Mouse (Mus musculus): ENCODE data around the gene Nkain2. TPM values are rescaled to one million over a fixed set of nuclear protein-coding genes. Genes with fewer than 3 reads are reported as not detected.

Nkain2 gene
- polyA plus RNA-seq, 1 experiment from 2014 or later: 13.6 TPM

DNA sequence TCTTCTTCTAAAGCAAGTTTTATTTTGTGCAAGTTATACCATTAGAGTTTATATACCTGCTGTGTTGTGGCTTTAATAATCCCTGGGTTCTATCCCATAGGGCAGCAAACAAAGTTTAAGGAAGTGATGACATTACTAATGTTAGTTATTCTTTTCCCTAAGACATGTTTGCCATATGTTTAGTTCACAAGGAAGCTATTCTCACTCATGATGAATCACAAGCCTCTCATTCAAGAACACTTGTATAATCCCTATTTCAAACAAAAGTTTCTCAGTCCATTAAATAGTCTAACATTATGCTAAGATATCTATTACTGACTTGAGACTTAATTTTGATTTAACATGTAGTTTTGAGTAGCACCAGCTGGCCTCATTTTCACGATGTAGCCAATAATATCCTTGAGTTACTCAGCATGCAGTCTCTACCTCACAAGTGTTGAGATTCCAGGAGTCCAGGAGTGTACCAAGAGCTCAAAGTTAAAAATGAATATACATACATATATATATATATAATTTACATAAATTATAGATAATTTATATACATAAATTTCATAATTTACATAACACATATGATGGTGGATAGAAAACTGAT lies 395.6 kb downstream of the Nkain2 start:
- Histone ChIP-seq H3K27me3 (ENCODE audit: control insufficient read depth, insufficient read depth, low read length) (no peaks in the 10 kb centered on the region), H3K4me3 (replicated peaks; ENCODE audit: low read depth, low read length) (no peak overlapping the region), H3K9me3 (ENCODE audit: control insufficient read depth, low read length) (no peaks in the 10 kb centered on the region), H3K4me1 (ENCODE audit: control insufficient read depth, insufficient read depth, low read length) (no peaks in the 10 kb centered on the region), H3K9ac (replicated peaks; ENCODE audit: low read length) (no peak overlapping the region), H3K27ac (replicated peaks; ENCODE audit: low read depth, low read length) (no peak overlapping the region), H3K4me2 (ENCODE audit: low read length) (no peak overlapping the region), H3K36me3 (ENCODE audit: control insufficient read depth, insufficient read depth, low read length) (no peaks in the 10 kb centered on the region)
- ATAC-seq (ENCODE audit: low FRiP score, low TSS enrichment) (no peak), DNase-seq (no peak)
- 82% methylated on average over 1 of the region's 1 CpGs for WGBS

GRCm38 (mm10) chr10:32493600-32493999 lies 396.7 kb downstream of the Nkain2 start:
- Histone ChIP-seq H3K9me3 (ENCODE audit: control insufficient read depth, low read length) (no peaks in the 10 kb centered on the region), H3K4me2 (ENCODE audit: low read length) (no peak overlapping the region), H3K27me3 (ENCODE audit: control insufficient read depth, insufficient read depth, low read length) (no peaks in the 10 kb centered on the region), H3K4me1 (ENCODE audit: control insufficient read depth, insufficient read depth, low read length) (no peaks in the 10 kb centered on the region), H3K4me3 (replicated peaks; ENCODE audit: low read depth, low read length) (no peak overlapping the region), H3K36me3 (ENCODE audit: control insufficient read depth, insufficient read depth, low read length) (no peaks in the 10 kb centered on the region), H3K9ac (replicated peaks; ENCODE audit: low read length) (no peak overlapping the region), H3K27ac (replicated peaks; ENCODE audit: low read depth, low read length) (no peak overlapping the region)
- DNase-seq: no peak
- WGBS: 66% methylated on average over 1 of the region's 1 CpGs
- no peak for ATAC-seq (ENCODE audit: low FRiP score, low TSS enrichment)

DNA sequence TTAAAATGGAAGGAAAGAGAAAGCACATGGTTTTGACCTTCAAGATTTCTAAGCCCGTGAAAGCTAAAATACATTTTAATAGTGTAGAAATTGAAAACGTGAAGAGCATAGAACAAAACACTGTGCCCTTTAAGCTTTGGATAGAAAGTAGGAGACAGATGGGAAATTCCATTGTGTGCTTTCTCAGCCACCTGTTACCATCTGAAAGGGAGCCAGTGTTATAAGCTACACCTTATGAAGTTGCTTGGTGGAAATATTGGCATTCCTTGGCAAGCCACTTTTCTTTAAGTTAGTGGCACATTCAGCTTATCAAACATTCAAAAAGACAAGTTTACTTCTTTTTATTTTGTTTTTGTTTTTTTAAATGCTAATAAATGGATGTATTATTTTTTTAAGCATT lies 427.5 kb downstream of the Nkain2 start:
- H3K9ac ChIP-seq (replicated peaks; ENCODE audit: low read length): no peak overlapping the region
- H3K4me1 ChIP-seq (ENCODE audit: control insufficient read depth, insufficient read depth, low read length): no peaks in the 10 kb centered on the region
- no peak overlapping the region for H3K27ac ChIP-seq (replicated peaks; ENCODE audit: low read depth, low read length)
- no peaks in the 10 kb centered on the region for H3K36me3 ChIP-seq (ENCODE audit: control insufficient read depth, insufficient read depth, low read length)
- no peaks in the 10 kb centered on the region for H3K9me3 ChIP-seq (ENCODE audit: control insufficient read depth, low read length)
- H3K4me2 ChIP-seq (ENCODE audit: low read length): no peak overlapping the region
- no peaks in the 10 kb centered on the region for H3K27me3 ChIP-seq (ENCODE audit: control insufficient read depth, insufficient read depth, low read length)
- WGBS: 77% methylated on average over 2 of the region's 2 CpGs
- ATAC-seq (ENCODE audit: low FRiP score, low TSS enrichment) (no peak), DNase-seq (no peak)
- no peak overlapping the region for H3K4me3 ChIP-seq (replicated peaks; ENCODE audit: low read depth, low read length)

DNA sequence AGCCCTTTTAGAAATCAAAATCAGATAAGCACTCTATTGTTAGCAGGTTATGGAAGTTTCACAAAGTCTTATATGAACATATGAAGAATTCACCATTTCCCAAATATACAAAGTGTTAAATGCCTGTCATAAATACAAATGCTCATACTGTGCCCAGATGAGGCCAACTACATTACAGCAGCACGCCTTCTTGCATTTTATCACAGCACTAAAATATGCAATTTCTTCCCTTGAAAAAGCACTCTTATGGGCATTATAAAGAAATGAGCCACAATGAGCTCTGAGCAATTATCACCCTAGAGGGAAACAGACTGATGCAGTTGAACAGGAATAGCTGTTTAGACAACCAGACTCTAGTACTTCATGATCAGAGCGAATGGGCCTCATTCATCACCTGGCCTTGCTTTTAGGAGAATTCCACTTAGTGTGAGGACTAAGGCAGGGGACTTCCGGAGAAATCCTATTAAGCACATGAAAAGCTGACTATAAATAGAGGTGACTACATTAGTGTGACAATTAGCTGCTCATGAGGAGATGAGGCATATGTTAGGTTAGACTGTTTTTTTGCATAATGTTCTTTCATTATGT lies 450.2 kb downstream of the Nkain2 start:
- Histone ChIP-seq H3K27me3 (ENCODE audit: control insufficient read depth, insufficient read depth, low read length) (no peaks in the 10 kb centered on the region), H3K4me2 (ENCODE audit: low read length) (no peak overlapping the region), H3K36me3 (ENCODE audit: control insufficient read depth, insufficient read depth, low read length) (no peaks in the 10 kb centered on the region), H3K4me3 (replicated peaks; ENCODE audit: low read depth, low read length) (no peak overlapping the region), H3K4me1 (ENCODE audit: control insufficient read depth, insufficient read depth, low read length) (no peaks in the 10 kb centered on the region), H3K9ac (replicated peaks; ENCODE audit: low read length) (no peak overlapping the region), H3K27ac (replicated peaks; ENCODE audit: low read depth, low read length) (no peak overlapping the region), H3K9me3 (ENCODE audit: control insufficient read depth, low read length) (no peaks in the 10 kb centered on the region)
- WGBS: 87% methylated on average over 3 of the region's 3 CpGs
- ATAC-seq (ENCODE audit: low FRiP score, low TSS enrichment): no peak
- no peak for DNase-seq

DNA sequence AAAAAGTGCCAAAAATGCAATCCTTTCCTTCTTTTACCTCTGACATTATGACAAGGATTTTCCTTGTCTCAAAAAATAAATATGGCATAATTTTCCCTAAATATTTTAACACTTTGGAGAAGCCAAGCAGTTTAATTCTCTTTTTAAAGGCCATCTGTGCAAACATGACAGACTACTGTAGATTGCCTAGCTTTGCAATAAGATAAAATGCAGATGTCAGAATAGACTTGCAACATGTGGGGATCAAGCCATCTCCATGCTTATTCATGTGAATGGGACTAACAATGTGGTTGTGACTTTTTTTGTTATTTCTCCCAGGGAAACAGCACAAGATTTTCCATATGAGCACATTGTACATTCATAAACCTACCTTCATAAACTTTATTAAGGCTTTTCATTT lies 476.0 kb downstream of the Nkain2 start:
- Histone ChIP-seq H3K9ac (replicated peaks; ENCODE audit: low read length) (no peak overlapping the region), H3K9me3 (ENCODE audit: control insufficient read depth, low read length) (no peaks in the 10 kb centered on the region), H3K36me3 (ENCODE audit: control insufficient read depth, insufficient read depth, low read length) (no peaks in the 10 kb centered on the region), H3K27ac (replicated peaks; ENCODE audit: low read depth, low read length) (no peak overlapping the region), H3K4me1 (ENCODE audit: control insufficient read depth, insufficient read depth, low read length) (no peaks in the 10 kb centered on the region), H3K4me2 (ENCODE audit: low read length) (no peak overlapping the region), H3K4me3 (replicated peaks; ENCODE audit: low read depth, low read length) (no peak overlapping the region), H3K27me3 (ENCODE audit: control insufficient read depth, insufficient read depth, low read length) (no peaks in the 10 kb centered on the region)
- ATAC-seq (ENCODE audit: low FRiP score, low TSS enrichment) (no peak), DNase-seq (no peak)

GRCm38 (mm10) chr10:32411331-32411730 lies 478.9 kb downstream of the Nkain2 start:
- Histone ChIP-seq H3K9me3 (ENCODE audit: control insufficient read depth, low read length) (no peaks in the 10 kb centered on the region), H3K4me2 (ENCODE audit: low read length) (no peak overlapping the region), H3K9ac (replicated peaks; ENCODE audit: low read length) (no peak overlapping the region), H3K4me3 (replicated peaks; ENCODE audit: low read depth, low read length) (no peak overlapping the region), H3K27me3 (ENCODE audit: control insufficient read depth, insufficient read depth, low read length) (no peaks in the 10 kb centered on the region), H3K36me3 (ENCODE audit: control insufficient read depth, insufficient read depth, low read length) (no peaks in the 10 kb centered on the region), H3K27ac (replicated peaks; ENCODE audit: low read depth, low read length) (no peak overlapping the region), H3K4me1 (ENCODE audit: control insufficient read depth, insufficient read depth, low read length) (no peaks in the 10 kb centered on the region)
- DNase-seq: no peak
- no peak for ATAC-seq (ENCODE audit: low FRiP score, low TSS enrichment)
- WGBS: 87% methylated on average over 2 of the region's 2 CpGs

- H3K4me3 ChIP-seq (replicated peaks; ENCODE audit: low read depth, low read length): no peak overlapping the region
- H3K9me3 ChIP-seq (ENCODE audit: control insufficient read depth, low read length): no peaks in the 10 kb centered on the region
- no peaks in the 10 kb centered on the region for H3K36me3 ChIP-seq (ENCODE audit: control insufficient read depth, insufficient read depth, low read length)
- DNase-seq: no peak
- H3K4me1 ChIP-seq (ENCODE audit: control insufficient read depth, insufficient read depth, low read length): no peaks in the 10 kb centered on the region
- no peak overlapping the region for H3K9ac ChIP-seq (replicated peaks; ENCODE audit: low read length)
- WGBS: 88% methylated on average over 1 of the region's 1 CpGs
- no peaks in the 10 kb centered on the region for H3K27me3 ChIP-seq (ENCODE audit: control insufficient read depth, insufficient read depth, low read length)
- H3K4me2 ChIP-seq (ENCODE audit: low read length): no peak overlapping the region
- no peak for ATAC-seq (ENCODE audit: low FRiP score, low TSS enrichment)
- no peak overlapping the region for H3K27ac ChIP-seq (replicated peaks; ENCODE audit: low read depth, low read length)
These were observed 489.3 kb downstream of the Nkain2 start for GRCm38 (mm10) chr10:32400961-32401360.

GRCm38 (mm10) chr10:32393859-32394521 lies 496.3 kb downstream of the Nkain2 start:
- no peak for ATAC-seq (ENCODE audit: low FRiP score, low TSS enrichment)
- no peak for DNase-seq
- no peaks in the 10 kb centered on the region for H3K9me3 ChIP-seq (ENCODE audit: control insufficient read depth, low read length)

DNA sequence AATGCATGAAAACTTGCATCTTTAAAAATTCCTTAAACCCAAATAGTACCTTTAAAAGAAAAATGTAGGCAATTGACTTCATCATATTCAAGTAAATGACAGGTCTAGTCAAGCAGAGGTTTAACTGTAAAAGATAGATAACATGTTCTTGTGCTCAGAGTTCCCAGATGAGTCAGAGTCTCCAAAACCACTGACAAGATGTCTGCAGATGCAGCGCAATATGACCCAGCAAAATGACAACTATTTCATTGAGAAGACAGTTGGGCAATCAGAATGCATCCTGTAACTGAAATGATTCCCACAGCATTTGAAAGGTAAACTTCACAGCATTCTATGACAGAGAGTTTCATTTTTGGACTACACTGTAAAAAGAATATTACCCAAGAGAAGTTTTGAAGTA lies 496.9 kb downstream of the Nkain2 start:
- Histone ChIP-seq H3K4me2 (ENCODE audit: low read length) (no peak overlapping the region), H3K27ac (replicated peaks; ENCODE audit: low read depth, low read length) (no peak overlapping the region), H3K36me3 (ENCODE audit: control insufficient read depth, insufficient read depth, low read length) (no peaks in the 10 kb centered on the region), H3K4me1 (ENCODE audit: control insufficient read depth, insufficient read depth, low read length) (no peaks in the 10 kb centered on the region), H3K4me3 (replicated peaks; ENCODE audit: low read depth, low read length) (no peak overlapping the region), H3K9ac (replicated peaks; ENCODE audit: low read length) (no peak overlapping the region), H3K9me3 (ENCODE audit: control insufficient read depth, low read length) (no peaks in the 10 kb centered on the region), H3K27me3 (ENCODE audit: control insufficient read depth, insufficient read depth, low read length) (no peaks in the 10 kb centered on the region)
- DNase-seq (no peak), ATAC-seq (ENCODE audit: low FRiP score, low TSS enrichment) (no peak)
- 91% methylated on average over 1 of the region's 1 CpGs for WGBS

More at GRCm38 (mm10) chr10:32393859-32394521, 496.3 kb downstream of the Nkain2 start:
- H3K36me3 ChIP-seq (ENCODE audit: control insufficient read depth, insufficient read depth, low read length): no peaks in the 10 kb centered on the region
- no peak overlapping the region for H3K4me3 ChIP-seq (replicated peaks; ENCODE audit: low read depth, low read length)
- WGBS: 92% methylated on average over 1 of the region's 1 CpGs
- no peaks in the 10 kb centered on the region for H3K27me3 ChIP-seq (ENCODE audit: control insufficient read depth, insufficient read depth, low read length)
- H3K9ac ChIP-seq (replicated peaks; ENCODE audit: low read length): no peak overlapping the region
- no peak overlapping the region for H3K27ac ChIP-seq (replicated peaks; ENCODE audit: low read depth, low read length)
- no peaks in the 10 kb centered on the region for H3K4me1 ChIP-seq (ENCODE audit: control insufficient read depth, insufficient read depth, low read length)
- no peak overlapping the region for H3K4me2 ChIP-seq (ENCODE audit: low read length)
